Mouse (Mus musculus): ENCODE measurements at regions not wholly inside any gene's neighbourhood (a gene's known extent, or its start where the extent isn't known, plus 50 kb on each side); places are given as distances from the start of the nearest gene placed in this dataset.

GRCm38 (mm10) chr7:136559536-136559935 is 334.9 kb upstream of the Mgmt start (continued):
- TF ChIP-seq POLR2A (IDR thresholded peaks at IDR 0.05; ENCODE audit: control insufficient read depth in 1 of 2, insufficient read depth in 1 of 2, low read depth in 1 of 2, low read length in 2 of 2, poor library complexity in 1 of 2) (no peak), HCFC1 (IDR thresholded peaks at IDR 0.05; ENCODE audit: low read depth, low read length) (no peak), USF2 (IDR thresholded peaks at IDR 0.05; ENCODE audit: borderline replicate concordance in 1 of 2, insufficient read depth in 1 of 2, low read depth in 1 of 2, low read length in 2 of 2) (no peak)

- H3K4me3 ChIP-seq (ENCODE audit: control insufficient read depth in 1 of 2, insufficient read depth in 1 of 2, low read depth in 2 of 2, low read length in 2 of 2) = no peak overlapping the region
Measured at GRCm38 (mm10) chr7:136570911-136571310, 323.5 kb upstream of the Mgmt start.

GRCm38 (mm10) chr7:136581896-136582295 is 312.5 kb upstream of the Mgmt start:
- Histone ChIP-seq H3K4me3 (ENCODE audit: control insufficient read depth in 1 of 2, insufficient read depth in 1 of 2, low read depth in 2 of 2, low read length in 2 of 2) (no peak overlapping the region), H3K4me1 (ENCODE audit: control insufficient read depth in 1 of 2, insufficient read depth in 2 of 2, low read length in 2 of 2) (no peaks in the 10 kb centered on the region), H3K36me3 (ENCODE audit: control insufficient read depth in 1 of 2, insufficient read depth in 2 of 2, low read length in 2 of 2) (no peaks in the 10 kb centered on the region), H3K9me3 (replicated peaks; ENCODE audit: insufficient read depth, low read length) (no peaks in the 10 kb centered on the region), H3K27ac (ENCODE audit: control insufficient read depth, low read depth, low read length) (no peak overlapping the region), H3K79me2 (ENCODE audit: control insufficient read depth, insufficient read depth, low read length, poor library complexity) (no peaks in the 10 kb centered on the region), H3K27me3 (ENCODE audit: control insufficient read depth in 1 of 2, insufficient read depth in 2 of 2, low read length in 2 of 2) (no peaks in the 10 kb centered on the region), H3K9ac (ENCODE audit: control insufficient read depth, low read depth, low read length, poor library complexity, severe bottlenecking) (no peak overlapping the region)
- TF ChIP-seq SMC3 (IDR thresholded peaks at IDR 0.05; ENCODE audit: low read depth, low read length) = no peak
- no peak for TF ChIP-seq SIN3A (IDR thresholded peaks at IDR 0.05; ENCODE audit: low read length)
- TF ChIP-seq NRF1 (IDR thresholded peaks at IDR 0.05; ENCODE audit: insufficient read depth, low read depth, low read length, poor library complexity, severe bottlenecking) = no peak
- no peak for TF ChIP-seq CTCF (IDR thresholded peaks at IDR 0.05 in 2 of 3, conservative IDR thresholded peaks at IDR 0.05 in 1 of 3; ENCODE audit: control insufficient read depth in 1 of 3, insufficient read depth in 1 of 3, low read depth in 2 of 3, low read length in 3 of 3, poor library complexity in 1 of 3, severe bottlenecking in 1 of 3)
- TF ChIP-seq RCOR1 (IDR thresholded peaks at IDR 0.05; ENCODE audit: low read depth, low read length) = no peak
- TF ChIP-seq CHD2 (IDR thresholded peaks at IDR 0.05; ENCODE audit: low read length) = no peak
- no peak for TF ChIP-seq MAX (IDR thresholded peaks at IDR 0.05; ENCODE audit: low read length)
- no peak for TF ChIP-seq TBP (IDR thresholded peaks at IDR 0.05; ENCODE audit: low read depth, low read length)
- TF ChIP-seq TAL1 (IDR thresholded peaks at IDR 0.05; ENCODE audit: low read length) = no peak
- no peak for TF ChIP-seq UBTF (IDR thresholded peaks at IDR 0.05; ENCODE audit: borderline replicate concordance, insufficient read depth, low read depth, low read length)
- no peak for TF ChIP-seq EP300 (IDR thresholded peaks at IDR 0.05; ENCODE audit: low read depth in 1 of 2, low read length in 2 of 2)
- TF ChIP-seq POLR2AphosphoS2 (IDR thresholded peaks at IDR 0.05; ENCODE audit: low read length) = no peak
- TF ChIP-seq USF1 (IDR thresholded peaks at IDR 0.05; ENCODE audit: low read depth, low read length) = no peak
- no peak for TF ChIP-seq ZNF384 (IDR thresholded peaks at IDR 0.05; ENCODE audit: low read depth, low read length)
- no peak for TF ChIP-seq JUND (IDR thresholded peaks at IDR 0.05; ENCODE audit: low read depth, low read length)
- TF ChIP-seq ZC3H11A (IDR thresholded peaks at IDR 0.05; ENCODE audit: low read depth, low read length) = no peak
- TF ChIP-seq MAZ (IDR thresholded peaks at IDR 0.05; ENCODE audit: low read depth, low read length) = no peak
- TF ChIP-seq GATA1 (IDR thresholded peaks at IDR 0.05; ENCODE audit: low read depth, low read length) = no peak
- TF ChIP-seq TCF12 (IDR thresholded peaks at IDR 0.05; ENCODE audit: low read depth, low read length) = no peak
- TF ChIP-seq MYB (IDR thresholded peaks at IDR 0.05; ENCODE audit: low read depth, low read length) = no peak
- DNase-seq (ENCODE audit: low read depth, low spot score) = no peak

More at GRCm38 (mm10) chr7:136570911-136571310, 323.5 kb upstream of the Mgmt start:
- Histone ChIP-seq H3K9me3 (replicated peaks; ENCODE audit: insufficient read depth, low read length) (no peaks in the 10 kb centered on the region), H3K27ac (ENCODE audit: control insufficient read depth, low read depth, low read length) (no peak overlapping the region), H3K36me3 (ENCODE audit: control insufficient read depth in 1 of 2, insufficient read depth in 2 of 2, low read length in 2 of 2) (no peaks in the 10 kb centered on the region), H3K27me3 (ENCODE audit: control insufficient read depth in 1 of 2, insufficient read depth in 2 of 2, low read length in 2 of 2) (no peaks in the 10 kb centered on the region), H3K79me2 (ENCODE audit: control insufficient read depth, insufficient read depth, low read length, poor library complexity) (no peaks in the 10 kb centered on the region), H3K4me1 (ENCODE audit: control insufficient read depth in 1 of 2, insufficient read depth in 2 of 2, low read length in 2 of 2) (no peaks in the 10 kb centered on the region), H3K9ac (ENCODE audit: control insufficient read depth, low read depth, low read length, poor library complexity, severe bottlenecking) (no peak overlapping the region)
- DNase-seq (ENCODE audit: low read depth, low spot score) = no peak
- TF ChIP-seq CHD1 (IDR thresholded peaks at IDR 0.05; ENCODE audit: low read depth, low read length) = no peak
- TF ChIP-seq ETS1 (IDR thresholded peaks at IDR 0.05; ENCODE audit: low read depth, low read length) = no peak
- no peak for TF ChIP-seq E2F4 (IDR thresholded peaks at IDR 0.05; ENCODE audit: borderline replicate concordance, low read depth, low read length)
- TF ChIP-seq ELF1 (IDR thresholded peaks at IDR 0.05; ENCODE audit: low read depth, low read length) = no peak
- TF ChIP-seq CHD2 (IDR thresholded peaks at IDR 0.05; ENCODE audit: low read length) = no peak
- no peak for TF ChIP-seq POLR2A (IDR thresholded peaks at IDR 0.05; ENCODE audit: control insufficient read depth in 1 of 2, insufficient read depth in 1 of 2, low read depth in 1 of 2, low read length in 2 of 2, poor library complexity in 1 of 2)
- TF ChIP-seq JUND (IDR thresholded peaks at IDR 0.05; ENCODE audit: low read depth, low read length) = no peak
- no peak for TF ChIP-seq TCF12 (IDR thresholded peaks at IDR 0.05; ENCODE audit: low read depth, low read length)
- no peak for TF ChIP-seq MXI1 (IDR thresholded peaks at IDR 0.05; ENCODE audit: low read depth, low read length)
- no peak for TF ChIP-seq ZMIZ1 (IDR thresholded peaks at IDR 0.05; ENCODE audit: low read depth, low read length)
- TF ChIP-seq MAX (IDR thresholded peaks at IDR 0.05; ENCODE audit: low read length) = no peak
- no peak for TF ChIP-seq ZNF384 (IDR thresholded peaks at IDR 0.05; ENCODE audit: low read depth, low read length)
- TF ChIP-seq POLR2AphosphoS5 (IDR thresholded peaks at IDR 0.05; ENCODE audit: borderline replicate concordance, low read depth, low read length) = no peak
- TF ChIP-seq ZKSCAN1 (IDR thresholded peaks at IDR 0.05; ENCODE audit: low read depth, low read length) = no peak
- no peak for TF ChIP-seq USF1 (IDR thresholded peaks at IDR 0.05; ENCODE audit: low read depth, low read length)
- no peak for TF ChIP-seq HCFC1 (IDR thresholded peaks at IDR 0.05; ENCODE audit: low read depth, low read length)
- TF ChIP-seq MAZ (IDR thresholded peaks at IDR 0.05; ENCODE audit: low read depth, low read length) = no peak
- TF ChIP-seq RCOR1 (IDR thresholded peaks at IDR 0.05; ENCODE audit: low read depth, low read length) = no peak
- no peak for TF ChIP-seq SIN3A (IDR thresholded peaks at IDR 0.05; ENCODE audit: low read length)

Measured in MEL (cell line).